Mouse (Mus musculus) C2C12 (cell line): ENCODE results near the gene Hdac11. TPM values are rescaled to one million over a fixed set of nuclear protein-coding genes. Genes with fewer than 3 reads are reported as not detected.
A peak's percentile ranks its signal among the peaks of the same experiment; 100 is the strongest.

ENCODE experiments used
- H3K27me3 ChIP-seq: one replicate; pipeline ENCODE4 v1.6.1; 2011; ENCODE audit not compliant: control insufficient read depth, insufficient read depth, insufficient read length
- H3K36me3 ChIP-seq: one replicate; pipeline ENCODE4 v1.6.1; 2011; ENCODE audit not compliant: control insufficient read depth, insufficient read depth
- H3K4me3 ChIP-seq: one replicate; pipeline ENCODE4 v1.5.1; 2011; ENCODE audit warnings: mild to moderate bottlenecking, control low read depth; ENCODE audit not compliant: poor library complexity, insufficient read depth, severe bottlenecking
- H3K79me2 ChIP-seq: one replicate; pipeline ENCODE4 v1.6.1; 2011; ENCODE audit not compliant: control insufficient read depth, insufficient read depth
- H3K79me3 ChIP-seq: one replicate; pipeline ENCODE4 v1.6.1; 2011; ENCODE audit warnings: low read depth, control low read depth
- H3ac ChIP-seq: one replicate; pipeline ENCODE3; 2011; ENCODE audit warnings: low read depth; ENCODE audit not compliant: control insufficient read depth, insufficient read length
- CEBPB ChIP-seq: IDR thresholded peaks from one replicate; pipeline ENCODE4 v1.6.1; 2011; ENCODE audit warnings: low read depth, mild to moderate bottlenecking, control low read depth, moderate library complexity
- CTCF ChIP-seq: IDR thresholded peaks from one replicate; pipeline ENCODE4 v1.5.1; 2011; ENCODE audit not compliant: control insufficient read depth, insufficient read depth, insufficient read length
- FOSL1 ChIP-seq: IDR thresholded peaks from one replicate; pipeline ENCODE4 v1.8.0; 2011; ENCODE audit warnings: mild to moderate bottlenecking, low read length; ENCODE audit not compliant: poor library complexity, insufficient read depth, severe bottlenecking
- MAX ChIP-seq: IDR thresholded peaks from one replicate; pipeline ENCODE4 v1.6.1; 2011; ENCODE audit warnings: mild to moderate bottlenecking, control low read depth
- MYOD1 ChIP-seq: IDR thresholded peaks from one replicate; pipeline ENCODE4 v1.6.1; 2011; ENCODE audit warnings: low read depth; ENCODE audit not compliant: control insufficient read depth, insufficient read length
- MYOG ChIP-seq: IDR thresholded peaks from one replicate; pipeline ENCODE4 v1.6.1; 2011; ENCODE audit not compliant: control insufficient read depth, insufficient read length; ENCODE audit errors: extremely low read depth
- USF1 ChIP-seq: IDR thresholded peaks from one replicate; pipeline ENCODE4 v1.6.1; 2011; ENCODE audit warnings: low read depth, mild to moderate bottlenecking, control low read depth, moderate library complexity
- polyA plus RNA-seq: library from polyadenylated mRNA; unstranded; fragments of >200 nt; fragmentation: generic; extraction: Trizol; gene quantifications from one replicate; pipeline ENCODE4 v1.2.1, GENCODE M21; 2012; ENCODE audit warnings: missing spikeins

Gene Hdac11
- polyA plus RNA-seq, 1 experiment, result 1.1 TPM

GRCm38 (mm10) chr6:91167828-91168227 is 11.4 kb downstream of the Hdac11 start:
- Histone ChIP-seq H3K36me3 (no peaks in the 10 kb centered on the region), H3K79me2 (no peaks in the 10 kb centered on the region), H3K27me3 (no peaks in the 10 kb centered on the region), H3K4me3 (no peak overlapping the region), H3ac (no peak overlapping the region), H3K79me3 (no peaks in the 10 kb centered on the region)
- no peak for TF ChIP-seq MYOG
- TF ChIP-seq FOSL1, result no peak
- no peak for TF ChIP-seq USF1
- no peak for TF ChIP-seq CTCF
- no peak for TF ChIP-seq CEBPB
- TF ChIP-seq MYOD1, result no peak
- no peak for TF ChIP-seq MAX

- Histone ChIP-seq H3K79me2 (no peaks in the 10 kb centered on the region), H3K36me3 (no peaks in the 10 kb centered on the region), H3ac (no peak overlapping the region)
Measured at GRCm38 (mm10) chr6:91169129-91169528, 12.7 kb downstream of the Hdac11 start.

GRCm38 (mm10) chr6:91171396-91171895 is 15.0 kb downstream of the Hdac11 start:
- no peaks in the 10 kb centered on the region for H3K27me3 ChIP-seq
- H3K4me3 ChIP-seq, result no peak overlapping the region
- TF ChIP-seq CEBPB (no peak), MAX (no peak), MYOG (no peak), USF1 (no peak), FOSL1 (no peak), MYOD1 (no peak), CTCF (no peak)
- H3K79me2 ChIP-seq, result no peaks in the 10 kb centered on the region
- no peaks in the 10 kb centered on the region for H3K79me3 ChIP-seq
- no peak overlapping the region for H3ac ChIP-seq
- H3K36me3 ChIP-seq, result no peaks in the 10 kb centered on the region

More at GRCm38 (mm10) chr6:91169129-91169528, 12.7 kb downstream of the Hdac11 start:
- H3K4me3 ChIP-seq, result no peak overlapping the region
- H3K79me3 ChIP-seq, result no peaks in the 10 kb centered on the region
- TF ChIP-seq MAX (no peak), MYOG (no peak), CEBPB (no peak), USF1 (no peak), CTCF (no peak), FOSL1 (no peak), MYOD1 (no peak)
- H3K27me3 ChIP-seq, result no peaks in the 10 kb centered on the region

GRCm38 (mm10) chr6:91172381-91172780 is 15.9 kb downstream of the Hdac11 start:
- Histone ChIP-seq H3K4me3 (no peak overlapping the region), H3K27me3 (no peaks in the 10 kb centered on the region), H3K36me3 (no peaks in the 10 kb centered on the region), H3ac (no peak overlapping the region), H3K79me2 (no peaks in the 10 kb centered on the region), H3K79me3 (no peaks in the 10 kb centered on the region)
- TF ChIP-seq FOSL1, result no peak
- TF ChIP-seq CTCF, result no peak

GRCm38 (mm10) chr6:91173221-91173880 is 16.9 kb downstream of the Hdac11 start:
- no peaks in the 10 kb centered on the region for H3K36me3 ChIP-seq
- H3K4me3 ChIP-seq, result no peak overlapping the region
- no peaks in the 10 kb centered on the region for H3K27me3 ChIP-seq
- H3K79me2 ChIP-seq, result no peaks in the 10 kb centered on the region
- TF ChIP-seq MYOG, result no peak
- no peak for TF ChIP-seq MAX
- peak; percentile 74 for TF ChIP-seq CTCF
- H3K79me3 ChIP-seq, result no peaks in the 10 kb centered on the region
- H3ac ChIP-seq, result no peak overlapping the region

- no peaks in the 10 kb centered on the region for H3K36me3 ChIP-seq
Measured at GRCm38 (mm10) chr6:91174211-91174610, 17.7 kb downstream of the Hdac11 start.

More at GRCm38 (mm10) chr6:91174211-91174610, 17.7 kb downstream of the Hdac11 start:
- no peaks in the 10 kb centered on the region for H3K79me3 ChIP-seq
- no peak for TF ChIP-seq FOSL1
- TF ChIP-seq USF1, result no peak
- TF ChIP-seq MYOD1, result no peak
- TF ChIP-seq CTCF, result no peak
- no peak for TF ChIP-seq MYOG
- TF ChIP-seq CEBPB, result no peak
- TF ChIP-seq MAX, result no peak
- no peak overlapping the region for H3ac ChIP-seq
- H3K4me3 ChIP-seq, result no peak overlapping the region
- H3K27me3 ChIP-seq, result no peaks in the 10 kb centered on the region
- no peaks in the 10 kb centered on the region for H3K79me2 ChIP-seq
